Mouse (Mus musculus): Measurements from ENCODE around the gene Fastk.

DNA sequence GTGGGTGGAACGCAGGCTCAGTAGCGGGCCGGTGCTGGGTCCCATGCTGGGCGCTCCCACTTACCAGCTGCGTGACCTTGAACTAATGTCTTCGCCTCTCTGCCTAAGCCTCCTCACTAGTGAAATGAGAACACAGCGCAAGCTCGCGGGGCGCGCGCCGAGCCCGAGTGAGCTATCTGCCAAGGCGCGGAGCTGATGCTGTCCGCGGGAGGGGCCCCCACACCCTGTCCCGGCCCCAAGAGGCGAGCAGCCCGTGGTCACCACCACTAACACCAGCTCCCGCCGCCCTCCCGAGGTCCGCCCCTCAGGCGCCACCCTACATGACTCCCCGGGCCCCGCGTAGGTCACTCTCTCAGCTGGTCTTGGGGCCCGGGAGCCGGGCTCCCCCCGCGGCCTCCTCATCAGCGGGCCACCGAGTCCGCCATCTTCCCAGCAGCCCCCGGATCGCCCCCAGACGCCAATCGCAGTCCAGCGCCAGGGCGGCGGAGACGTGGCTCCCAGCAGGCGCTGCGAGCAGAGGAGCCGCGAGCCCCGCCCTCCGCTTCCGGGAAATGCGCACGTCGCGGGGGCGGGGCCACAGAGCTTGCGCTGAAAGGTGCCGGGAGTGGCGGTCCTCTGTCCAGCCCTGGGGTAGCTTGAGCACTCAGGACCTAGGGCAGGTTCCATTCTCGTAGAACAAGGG lies at the start of gene Fastk:
- TF ChIP-seq CTCF (IDR thresholded peaks at IDR 0.05; ENCODE audit: low read depth) (no peak), EP300 (IDR thresholded peaks at IDR 0.05; ENCODE audit: low read depth) (0 out of 2 replicates have a peak, but pooled peaks have one; percentile 42)

Data from heart, postnatal 0 days (tissue).